Mouse (Mus musculus) urinary bladder, postnatal 25 days (tissue): ENCODE data around the gene Svbp.

Experiments used
- DNase-seq: peaks from one replicate; pipeline ENCODE4 v3.0.0; 2022; ENCODE audit warnings: low spot score

The Svbp gene

GRCm38 (mm10) chr4:119190618-119191017 is 4.5 kb upstream of the Svbp start:
- no peak for DNase-seq

GRCm38 (mm10) chr4:119191273-119191672 is 3.8 kb upstream of the Svbp start:
- DNase-seq, result no peak

GRCm38 (mm10) chr4:119192757-119193156 is 2.3 kb upstream of the Svbp start:
- DNase-seq, result no peak

DNA sequence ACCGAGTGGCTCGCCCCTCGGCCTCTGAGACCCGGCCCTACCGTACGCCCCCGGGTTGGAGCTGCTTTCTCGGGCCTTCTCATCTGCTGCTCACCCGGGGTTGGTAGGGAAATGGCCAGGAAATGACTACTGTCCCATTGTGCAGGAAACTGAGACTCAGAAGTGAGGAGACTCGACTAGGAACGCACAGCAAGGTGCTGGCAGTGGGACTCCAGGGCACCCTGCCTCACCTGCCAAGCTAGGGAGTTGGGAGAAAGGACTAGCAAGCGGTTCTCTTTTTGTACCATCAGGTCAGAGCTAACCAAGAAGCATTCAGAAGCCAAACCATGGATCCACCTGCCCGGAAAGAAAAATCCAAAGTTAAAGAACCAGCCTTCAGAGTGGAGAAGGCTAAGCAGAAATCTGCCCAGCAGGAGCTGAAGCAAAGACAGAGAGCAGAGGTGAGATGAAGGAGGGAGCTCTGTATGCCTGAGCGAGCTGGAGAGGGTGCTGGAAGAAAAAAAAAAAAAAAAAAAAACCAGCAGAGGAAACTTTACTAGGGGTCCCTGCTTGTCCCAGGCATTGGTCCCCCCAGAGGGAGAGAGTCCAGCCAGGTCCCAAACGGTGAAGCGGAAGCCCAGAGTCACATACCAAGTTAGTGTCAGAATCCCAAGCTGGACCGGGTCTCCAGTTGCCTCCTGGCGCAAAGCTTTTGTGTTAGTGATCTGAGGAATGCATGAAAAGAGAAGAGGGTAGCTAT is 645 bp downstream of the Svbp start:
- DNase-seq, result no peak

DNA sequence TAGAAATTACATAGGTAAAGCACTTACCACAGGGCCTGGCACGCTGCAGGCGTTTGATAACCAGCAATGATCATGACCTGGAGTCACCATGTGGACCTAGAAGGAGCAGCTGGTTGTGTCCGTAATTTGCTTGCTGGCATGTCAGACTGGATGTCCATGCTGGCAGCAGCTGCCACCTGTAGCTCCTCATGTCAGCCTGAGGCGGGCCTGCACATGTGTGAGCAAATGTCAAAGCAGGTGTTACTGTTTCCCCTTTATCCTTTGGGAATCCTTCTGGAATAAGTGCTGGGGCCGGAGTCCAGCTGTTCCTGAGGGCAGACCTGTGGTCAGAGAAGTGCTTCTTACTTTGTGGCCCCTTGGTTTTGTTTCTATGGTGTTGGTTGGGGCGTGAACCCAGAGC is 3.0 kb downstream of the Svbp start:
- no peak for DNase-seq

DNA sequence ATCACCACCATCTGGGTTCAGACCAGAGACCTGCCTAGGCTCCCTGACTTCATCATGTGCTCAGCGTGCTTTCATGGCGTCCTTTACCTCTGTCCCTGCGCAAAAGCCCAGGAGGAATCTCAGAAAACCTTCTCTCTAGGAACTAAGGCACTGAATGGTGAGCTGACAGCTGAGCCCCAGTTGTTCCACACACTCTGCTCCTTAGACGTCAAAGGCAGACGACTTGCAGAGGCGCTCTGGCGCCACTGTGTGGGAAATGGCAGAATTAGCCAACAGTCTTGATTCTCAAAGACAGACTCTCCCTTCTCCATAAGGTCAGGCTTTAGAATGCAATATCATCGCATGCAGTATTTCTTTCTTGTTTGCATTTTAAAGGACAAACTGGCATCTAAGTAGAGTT is 9.6 kb downstream of the Svbp start:
- peak; percentile 46 for DNase-seq

GRCm38 (mm10) chr4:119216667-119217066 is 21.6 kb downstream of the Svbp start:
- DNase-seq, result no peak

DNA sequence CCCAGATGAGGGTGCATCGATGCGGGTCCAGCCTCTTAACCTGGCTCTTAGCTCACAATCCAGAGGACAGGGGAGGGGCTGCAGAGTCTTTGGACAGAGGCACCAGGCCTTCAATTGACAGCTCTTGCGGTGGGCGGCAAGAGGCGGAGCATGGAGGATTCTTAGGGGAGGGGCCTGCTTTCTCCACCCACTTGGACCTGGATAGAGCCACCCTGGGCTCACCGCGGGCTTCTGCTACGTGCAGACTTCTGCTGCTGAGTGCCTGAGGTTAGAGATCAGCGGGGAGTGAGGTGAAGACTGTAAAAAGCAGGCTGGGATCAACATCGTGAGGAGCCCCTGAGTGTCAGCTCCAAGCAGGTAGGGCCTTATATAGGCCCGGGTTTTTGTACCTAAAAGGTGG is 23.1 kb downstream of the Svbp start, which contains the start of gene Tmem269:
Gene Tmem269, minus strand, starts transcription at position 49 of the 400 bp plus-strand sequence.
- no peak for DNase-seq

DNA sequence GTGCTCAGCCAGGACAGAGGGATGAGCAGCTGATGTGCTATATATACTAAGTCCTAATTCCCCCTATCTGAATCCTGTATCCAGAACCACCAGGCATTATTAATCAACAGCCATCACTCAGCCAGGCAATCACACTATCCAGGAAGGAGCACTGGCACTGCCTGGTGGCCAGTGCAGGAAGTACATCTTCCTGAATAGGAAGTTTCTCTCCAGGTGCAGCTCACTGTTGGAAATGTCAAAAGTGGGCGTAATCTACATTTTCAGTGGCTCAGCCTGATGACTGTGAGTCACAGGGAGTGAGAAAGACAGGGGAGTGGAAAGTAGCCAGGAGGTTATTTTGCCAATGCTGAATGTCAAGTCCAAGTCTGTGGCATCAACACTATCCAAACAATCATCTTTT is 28.6 kb downstream of the Svbp start:
- DNase-seq, result no peak

- DNase-seq, result no peak
Measured at GRCm38 (mm10) chr4:119224534-119224933, 29.4 kb downstream of the Svbp start.

GRCm38 (mm10) chr4:119225719-119226118 is 30.6 kb downstream of the Svbp start:
- no peak for DNase-seq

DNA sequence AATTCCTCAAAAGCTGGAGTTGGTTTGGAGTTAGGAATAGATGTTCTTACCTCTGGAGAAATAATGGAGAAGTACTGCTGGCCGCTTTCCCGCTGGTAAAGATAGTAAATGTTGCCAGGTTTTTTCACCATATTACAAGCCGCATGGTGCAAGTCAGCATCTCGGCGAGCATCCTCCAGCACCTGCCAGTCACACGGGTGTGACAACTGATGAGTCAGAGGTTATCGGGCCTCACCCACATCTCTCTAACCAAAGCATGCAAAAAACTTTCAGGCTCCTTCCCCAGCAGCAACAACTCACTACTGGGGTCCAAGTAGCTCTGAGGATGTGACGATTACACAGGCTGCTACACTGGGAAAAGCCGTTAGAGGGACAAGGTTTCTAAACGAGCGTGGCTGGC is 31.6 kb downstream of the Svbp start:
- DNase-seq, result no peak

DNA sequence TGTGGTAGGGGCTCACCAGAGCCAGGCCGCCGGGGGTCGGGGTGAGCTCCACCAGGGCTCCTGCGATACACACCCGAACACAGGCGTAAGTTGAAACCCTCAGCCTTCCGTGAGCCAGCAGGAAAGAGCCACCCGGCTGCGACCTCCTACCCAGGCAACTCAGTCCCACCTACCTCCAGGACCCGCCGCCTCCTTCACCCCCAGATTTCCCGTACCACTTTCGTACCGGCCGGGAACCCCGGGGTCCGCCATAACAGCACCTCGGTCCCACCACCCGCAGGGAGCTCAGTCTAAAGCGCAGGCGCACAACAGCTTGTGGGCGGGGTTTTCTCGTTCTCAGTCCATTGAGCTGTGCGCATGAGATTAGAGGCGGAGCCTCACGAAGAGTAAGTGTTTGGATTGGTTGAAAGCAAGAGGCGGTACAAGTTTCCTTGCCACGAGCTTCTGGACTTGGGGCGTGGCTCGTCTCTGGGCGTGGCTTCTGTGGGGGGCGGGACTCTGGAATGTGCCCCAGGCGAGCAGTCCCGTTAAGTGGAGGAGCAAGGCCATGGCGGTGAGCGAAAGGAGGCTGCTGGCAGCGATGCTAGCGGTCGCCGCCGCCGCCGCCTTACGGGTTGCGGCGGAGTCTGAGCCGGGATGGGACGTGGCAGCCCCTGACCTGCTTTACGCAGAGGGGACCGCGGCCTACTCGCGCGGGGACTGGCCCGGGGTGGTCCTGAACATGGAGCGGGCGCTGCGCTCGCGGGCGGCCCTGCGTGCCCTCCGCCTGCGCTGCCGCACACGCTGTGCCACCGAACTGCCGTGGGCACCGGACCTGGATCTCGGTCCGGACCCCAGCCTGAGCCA is 37.5 kb downstream of the Svbp start, which contains the start of the genes AU022252 and P3h1:
Gene AU022252, minus strand, starts transcription at position 303 of the 846 bp plus-strand sequence.
Gene P3h1, plus strand, starts transcription at position 506 of the 846 bp plus-strand sequence.
- peak; percentile 98 for DNase-seq

DNA sequence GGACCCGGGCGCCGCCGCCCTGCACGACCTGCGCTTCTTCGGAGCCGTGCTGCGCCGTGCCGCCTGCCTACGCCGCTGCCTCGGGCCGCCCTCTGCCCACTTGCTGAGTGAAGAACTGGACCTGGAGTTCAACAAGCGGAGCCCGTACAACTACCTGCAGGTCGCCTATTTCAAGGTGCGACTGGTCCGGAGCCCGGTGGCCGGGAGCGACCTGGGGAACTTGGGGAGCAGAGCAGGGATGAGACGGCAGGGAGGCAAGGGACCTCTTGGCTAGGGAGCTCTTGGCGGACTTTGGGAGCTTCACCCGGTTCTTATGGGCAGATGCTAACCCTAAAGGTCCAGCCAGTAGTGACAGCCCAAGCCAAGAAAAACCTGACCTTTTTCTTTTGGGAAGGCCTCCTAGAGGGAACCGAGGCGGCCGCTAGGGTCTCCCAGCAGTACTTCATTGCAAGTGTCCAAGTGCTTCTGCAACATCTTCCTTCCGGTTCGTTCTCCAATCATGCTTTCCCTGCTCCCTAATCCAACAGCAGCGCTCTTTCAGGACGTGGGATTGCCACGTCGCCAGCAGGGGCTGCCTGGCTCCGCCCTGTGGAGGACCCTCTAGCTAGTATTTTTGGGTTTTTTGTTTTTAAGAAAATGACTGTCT is 38.3 kb downstream of the Svbp start:
- DNase-seq, result peak; percentile 32

DNA sequence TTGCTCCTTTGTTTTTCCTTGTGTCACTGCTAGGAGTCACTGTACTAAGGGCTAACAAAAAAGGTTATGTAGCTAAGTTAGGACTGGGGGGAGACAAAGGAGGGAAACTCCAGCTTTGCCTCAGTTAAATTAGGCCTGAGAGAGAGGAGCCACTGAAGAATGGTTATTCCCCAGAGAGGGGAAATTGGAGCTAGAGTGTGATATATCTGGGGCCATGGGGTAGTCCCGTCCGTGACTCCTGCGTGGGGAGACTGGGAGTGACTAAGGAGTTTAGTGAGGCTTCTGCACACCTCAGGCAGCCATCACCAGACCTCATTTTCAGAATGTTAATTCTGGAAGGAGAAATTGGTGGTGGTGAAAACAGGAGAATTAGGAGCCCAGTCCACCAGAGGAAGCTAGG is 39.2 kb downstream of the Svbp start:
- DNase-seq, result no peak

- DNase-seq, result no peak
Measured at GRCm38 (mm10) chr4:119238661-119239060, 43.6 kb downstream of the Svbp start.

DNA sequence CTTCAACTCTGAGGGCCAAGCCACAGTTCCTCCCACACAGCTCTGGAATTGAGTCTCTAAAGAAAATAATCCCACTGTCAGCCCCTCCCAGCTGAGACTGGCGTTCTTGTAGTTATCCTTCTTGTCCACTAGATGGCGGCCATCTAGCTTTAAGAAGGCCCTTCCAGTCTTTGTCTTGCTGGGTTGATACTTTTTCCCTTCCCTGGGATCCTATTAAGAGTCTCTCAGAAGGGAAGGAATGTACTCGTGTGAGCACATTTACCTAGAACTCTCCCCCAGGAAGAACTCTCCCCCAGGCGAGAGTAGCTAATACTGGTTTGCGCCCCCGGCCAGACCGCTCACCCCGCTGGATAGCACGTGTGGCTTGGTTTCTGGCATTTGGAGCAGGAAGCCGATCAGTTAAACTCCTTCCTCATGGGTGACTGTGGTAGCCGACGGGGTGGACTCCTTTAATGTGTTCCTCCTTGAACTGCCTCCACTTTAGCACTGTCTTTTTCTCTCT is 44.1 kb downstream of the Svbp start:
- DNase-seq, result no peak

DNA sequence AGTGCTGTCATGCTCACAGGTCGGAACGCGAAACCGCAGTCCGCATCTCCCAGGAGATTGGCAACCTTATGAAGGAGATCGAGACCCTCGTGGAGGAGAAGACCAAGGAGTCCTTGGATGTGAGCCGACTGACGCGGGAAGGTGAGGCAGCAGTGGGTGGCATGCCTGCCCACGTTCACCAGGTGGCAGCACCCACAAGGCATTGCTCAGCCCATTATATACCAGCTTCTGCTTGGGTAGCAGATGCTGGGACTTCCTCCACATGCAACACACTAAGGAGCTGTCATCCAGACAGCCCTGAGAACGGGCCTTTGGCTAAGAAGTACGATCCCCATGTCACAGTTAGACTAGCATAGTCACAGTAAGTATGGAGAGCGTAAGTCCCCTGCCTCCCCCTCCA is 46.6 kb downstream of the Svbp start:
- DNase-seq, result no peak

DNA sequence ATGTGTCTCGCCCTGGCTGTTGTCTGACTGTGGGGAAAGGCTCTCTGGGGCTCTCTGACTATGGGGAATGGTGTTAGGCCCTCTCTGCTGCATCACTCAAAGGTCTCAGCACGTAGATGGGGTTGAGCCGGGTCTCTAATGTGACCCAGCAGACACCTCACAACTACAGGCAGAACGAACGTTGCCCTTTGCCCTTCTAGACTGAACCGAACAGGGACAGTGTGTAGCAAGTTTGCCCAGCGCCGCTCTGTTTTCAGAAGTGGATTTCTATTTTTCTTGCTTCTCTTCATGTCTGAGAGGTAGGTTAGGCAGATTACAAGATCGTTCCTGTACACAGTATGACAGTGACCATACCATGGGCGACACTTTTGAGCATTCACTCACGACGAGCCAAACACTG is 47.5 kb downstream of the Svbp start:
- no peak for DNase-seq

GRCm38 (mm10) chr4:119244468-119245240 is 49.5 kb downstream of the Svbp start:
- DNase-seq, result no peak

DNA sequence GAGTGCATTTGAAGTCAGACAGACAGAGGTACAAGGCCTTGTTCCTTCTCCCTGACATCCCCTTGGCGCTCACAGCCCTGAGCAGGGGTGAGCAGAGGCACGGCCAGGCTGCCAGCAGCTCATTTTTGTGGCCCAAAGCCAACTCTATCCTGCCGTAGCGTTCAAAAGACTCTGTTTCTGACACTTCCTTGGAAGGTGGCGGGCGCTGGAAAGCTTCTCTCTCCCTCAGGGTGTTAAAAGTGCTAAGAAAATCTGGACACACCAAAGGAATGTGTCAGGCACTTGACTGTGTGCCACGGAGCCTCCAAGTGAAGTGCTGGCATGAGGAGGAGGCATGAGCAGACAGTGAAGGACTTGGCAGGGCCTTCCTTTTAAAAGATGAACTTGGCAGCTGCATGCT is 50.5 kb downstream of the Svbp start:
- no peak for DNase-seq

GRCm38 (mm10) chr4:119245961-119246360 is 50.9 kb downstream of the Svbp start:
- DNase-seq, result no peak
